Mouse (Mus musculus) hindbrain, postnatal 0 days (tissue): ENCODE data around the gene Klc2. TPM values are rescaled to one million over a fixed set of nuclear protein-coding genes. Genes with fewer than 3 reads are reported as not detected.

Experiments used
- ATAC-seq: fragments of 200-750 bp; cut with Nextera tagmentation; 2 replicates; pipeline ENCODE4 v1.8.0; 2017; ENCODE audit warnings: mild to moderate bottlenecking, moderate TSS enrichment, moderate library complexity
- DNase-seq: peaks from one replicate; pipeline ENCODE4 v3.0.0-alpha.2; 2015; ENCODE audit warnings: low spot score
- H3K27ac ChIP-seq: fragments of 300-500 bp; sonication (generic); 2 replicates; pipeline ENCODE4 v1.5.1; 2014; ENCODE audit warnings: mild to moderate bottlenecking
- H3K27me3 ChIP-seq: fragments of 300-500 bp; sonication (generic); 2 replicates; pipeline ENCODE4 v1.6.1; 2014; ENCODE audit warnings: low read length, mixed read lengths; ENCODE audit not compliant: insufficient read depth
- H3K36me3 ChIP-seq: fragments of 300-500 bp; sonication (generic); 2 replicates; pipeline ENCODE4 v1.6.1; 2014; ENCODE audit warnings: low read length, mixed read lengths; ENCODE audit not compliant: insufficient read depth
- H3K4me1 ChIP-seq: fragments of 300-500 bp; sonication (generic); 2 replicates; pipeline ENCODE4 v1.6.1; 2014; ENCODE audit warnings: antibody characterized with exemption, low read length, mixed read lengths; ENCODE audit not compliant: insufficient read depth
- H3K4me2 ChIP-seq: fragments of 300-500 bp; sonication (generic); 2 replicates; pipeline ENCODE4 v1.6.1; 2014; ENCODE audit warnings: low read depth, mild to moderate bottlenecking, low read length, moderate library complexity, mixed read lengths
- H3K4me3 ChIP-seq: fragments of 300-500 bp; sonication (generic); 2 replicates; pipeline ENCODE4 v1.5.1; 2014; ENCODE audit warnings: low read length
- H3K9ac ChIP-seq: fragments of 300-500 bp; sonication (generic); replicated peaks from 2 replicates; pipeline ENCODE4 v1.6.1; 2014; ENCODE audit warnings: mild to moderate bottlenecking, low read length, moderate library complexity, mixed read lengths
- H3K9me3 ChIP-seq: fragments of 300-500 bp; sonication (generic); 2 replicates; pipeline ENCODE4 v1.6.1; 2016; ENCODE audit warnings: low read length, mixed read lengths
- CTCF ChIP-seq: IDR thresholded peaks from 2 replicates; pipeline ENCODE4 v1.5.1; 2016; ENCODE audit warnings: antibody characterized with exemption, control low read depth, low read depth
- WGBS: fragments of 180-500 bp; shearing (Covaris S2); extraction: QIAGEN DNeasy Blood & Tissue Kit; methylation state at CpG from one replicate; pipeline ENCODE4 v1.1.7; 2014; 5-methylcytosine and 5-hydroxymethylcytosine counted together
- polyA plus RNA-seq: library from polyadenylated mRNA; unstranded; fragments of >200 nt; fragmentation: Nextera tagmentation; extraction: Ambion mirVana; gene quantifications from 2 replicates; pipeline ENCODE4 v1.2.1, GENCODE M21; 2015
- total RNA-seq: library from RNA; depleted of rRNA; stranded (reverse); fragments of >200 nt; gene quantifications from 2 replicates; pipeline ENCODE4 v1.2.3, GENCODE M21; 2014

Klc2 gene
- total and polyA plus RNA-seq, 2 experiments from 2014 or later = 76.6 to 227 TPM

DNA sequence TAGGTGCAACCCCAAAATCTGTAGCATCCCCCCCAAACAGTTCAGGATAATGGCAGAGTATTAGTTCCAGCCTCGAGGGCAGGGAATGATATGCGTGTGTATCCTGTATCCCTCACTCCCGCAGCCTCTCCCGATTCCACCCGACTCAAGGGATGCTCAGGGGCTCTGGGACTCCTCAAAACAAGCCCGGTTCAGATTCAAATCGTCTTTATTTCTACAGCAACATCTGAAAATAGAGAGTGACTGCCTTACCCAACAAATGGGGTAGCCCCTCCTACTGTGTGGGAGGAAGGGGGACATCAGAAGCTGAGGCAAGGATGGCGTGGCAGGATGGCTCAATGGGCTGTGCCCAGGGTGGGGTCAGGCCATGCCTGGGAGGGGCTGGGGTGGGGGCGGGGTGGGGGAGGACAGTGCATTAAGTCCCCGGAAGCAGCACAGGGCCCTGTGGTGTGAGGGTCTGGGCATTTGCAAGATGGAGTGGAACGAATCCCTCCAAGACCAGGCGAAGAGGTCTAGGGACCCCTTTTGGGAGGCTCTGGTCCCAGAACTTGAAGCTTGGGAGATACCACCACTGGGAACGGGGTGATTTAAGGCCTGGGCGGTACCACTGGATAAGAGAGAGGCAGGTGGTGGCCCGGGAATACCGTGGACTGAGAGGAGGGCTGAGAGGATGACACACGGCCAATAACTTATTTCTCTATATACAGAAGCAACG lies 10.6 kb downstream of the Klc2 start:
- Histone ChIP-seq H3K4me1 (0 out of 2 replicates have a peak, but pooled peaks cover 5% of the 10 kb centered on the region), H3K27me3 (no peaks in the 10 kb centered on the region), H3K4me2 (no peak overlapping the region), H3K9me3 (no peaks in the 10 kb centered on the region), H3K27ac (peak overlapping the region; percentile 97; the same call in 1 of the 2 replicates), H3K4me3 (no peak overlapping the region), H3K9ac (no peak overlapping the region), H3K36me3 (peaks cover 60% of the 10 kb centered on the region)
- no peak for TF ChIP-seq CTCF
- DNase-seq (no peak), ATAC-seq (no peak)
- WGBS = 75% methylated on average over 18 of the region's 18 CpGs

DNA sequence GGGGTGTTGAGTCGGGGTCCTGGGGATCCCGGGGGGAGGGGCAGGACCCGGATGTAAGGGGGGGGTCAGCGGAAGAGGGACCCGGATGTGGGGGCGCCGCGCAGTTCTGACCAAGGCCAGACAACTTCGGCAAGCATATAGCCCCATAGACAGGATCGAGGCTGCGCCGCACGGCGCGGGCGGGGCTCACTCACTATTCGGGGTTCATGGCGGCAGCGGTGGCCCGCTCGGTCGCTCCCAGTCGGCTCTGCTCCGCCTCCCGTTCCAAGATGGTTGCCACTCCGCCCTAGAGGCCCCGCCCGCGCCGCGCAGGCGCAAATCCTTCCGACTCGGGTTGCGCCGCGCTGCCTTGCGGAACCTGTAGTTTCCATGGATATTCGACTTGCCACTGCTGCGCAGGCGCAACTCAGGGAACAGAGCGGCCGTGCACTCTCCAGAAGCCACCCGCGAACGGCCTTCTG lies 11.6 kb downstream of the Klc2 start, which contains the start of gene Rab1b:
TSS of gene Rab1b (minus strand) at position 342 of the 461 bp plus-strand sequence.
- DNase-seq = peak; percentile 100
- Histone ChIP-seq H3K27ac (peak within 1 kb of the TSS; percentile 97), H3K4me3 (peak within 1 kb of the TSS; percentile 69), H3K9ac (peak within 1 kb of the TSS; percentile 86), H3K4me2 (peak within 1 kb of the TSS; percentile 94), H3K36me3 (peaks cover 65% of the 10 kb centered on the region), H3K27me3 (no peaks in the 10 kb centered on the region), H3K9me3 (no peaks in the 10 kb centered on the region), H3K4me1 (0 out of 2 replicates have a peak, but pooled peaks cover 5% of the 10 kb centered on the region)
- no peak for TF ChIP-seq CTCF
- peak; percentile 96 for ATAC-seq
- WGBS = under 1% methylated on average over 46 of the region's 46 CpGs

DNA sequence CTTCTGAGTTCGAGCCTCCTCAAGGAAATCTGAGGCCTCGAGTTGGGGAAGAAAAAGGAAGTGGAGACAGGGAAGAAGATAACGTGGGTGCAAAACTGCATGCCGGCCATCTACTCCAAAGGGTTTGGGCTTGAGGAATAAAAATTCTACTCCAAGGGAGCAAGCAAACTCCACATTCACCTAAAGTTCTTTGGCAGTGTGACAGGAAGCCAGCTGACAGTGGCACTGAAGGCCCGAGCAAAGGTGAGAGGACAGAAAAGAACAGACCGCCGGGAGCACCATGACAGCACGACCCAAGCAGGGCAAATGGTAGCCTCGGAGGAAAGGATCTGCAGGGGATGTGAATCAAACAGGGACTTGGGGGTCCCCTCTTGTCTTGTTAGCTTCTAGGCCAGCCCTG lies 12.3 kb downstream of the Klc2 start:
- H3K4me2 ChIP-seq = peak overlapping the region; percentile 94
- no peak for ATAC-seq
- no peaks in the 10 kb centered on the region for H3K9me3 ChIP-seq
- H3K4me3 ChIP-seq = peak overlapping the region; percentile 69
- 18% methylated on average over 9 of the region's 9 CpGs for WGBS
- DNase-seq = no peak
- H3K27me3 ChIP-seq = no peaks in the 10 kb centered on the region
- H3K27ac ChIP-seq = peak overlapping the region; percentile 97
- H3K36me3 ChIP-seq = peaks cover 65% of the 10 kb centered on the region
- H3K4me1 ChIP-seq = 0 out of 2 replicates have a peak, but pooled peaks cover 5% of the 10 kb centered on the region
- peak overlapping the region; percentile 86 for H3K9ac ChIP-seq
- TF ChIP-seq CTCF = no peak

DNA sequence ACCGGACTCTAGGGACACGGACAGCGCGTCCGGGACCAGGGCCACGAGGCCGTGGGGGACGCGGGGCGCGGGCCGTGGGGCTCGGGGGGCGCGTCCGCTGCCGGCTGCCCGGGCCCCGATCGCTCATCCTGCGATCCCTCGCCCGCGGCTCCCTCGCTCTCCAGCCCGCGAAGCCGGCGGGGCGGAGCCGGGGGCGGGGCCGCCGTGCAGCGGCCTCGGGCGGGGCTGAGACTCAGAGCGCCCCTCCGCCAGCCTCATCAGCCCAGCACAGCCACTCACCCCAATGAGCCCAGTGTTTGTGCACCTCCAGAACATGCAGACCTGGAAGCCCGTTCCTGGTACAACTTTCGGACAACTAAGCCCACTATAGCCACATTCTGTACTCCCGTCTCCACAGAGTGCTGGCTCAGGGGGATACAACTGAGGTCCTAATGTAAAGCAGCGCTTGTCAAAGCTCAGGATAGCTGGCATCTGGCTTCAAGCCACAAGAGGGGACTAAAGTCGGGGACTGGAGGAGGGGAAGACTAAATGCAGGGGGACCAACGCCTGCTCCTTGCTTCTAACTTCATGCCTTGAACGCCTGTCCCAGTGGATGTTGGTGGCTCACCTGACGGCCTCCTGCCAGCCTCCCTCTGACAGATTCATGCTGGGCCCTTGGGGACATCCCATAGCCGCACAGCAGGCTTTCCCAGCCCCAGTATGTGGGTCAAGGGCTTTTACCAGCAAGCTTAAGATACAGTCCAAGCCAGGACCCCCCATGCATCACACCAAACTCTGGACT lies 19.8 kb downstream of the Klc2 start, which contains the start of gene Cnih2:
TSS of gene Cnih2 (minus strand) at position 159 of the 781 bp plus-strand sequence.
- ATAC-seq (peak; percentile 60), DNase-seq (peak; percentile 88)
- Histone ChIP-seq H3K4me2 (peak within 1 kb of the TSS; percentile 85), H3K9me3 (no peaks in the 10 kb centered on the region), H3K27ac (peak within 1 kb of the TSS; percentile 94), H3K36me3 (peaks cover 33% of the 10 kb centered on the region; the same call in 1 of the 2 replicates), H3K9ac (peak within 1 kb of the TSS; percentile 94), H3K4me3 (peak within 1 kb of the TSS; percentile 80), H3K27me3 (no peaks in the 10 kb centered on the region), H3K4me1 (peaks cover 37% of the 10 kb centered on the region)
- WGBS = 2% methylated on average over 44 of the region's 48 CpGs
- no peak for TF ChIP-seq CTCF

DNA sequence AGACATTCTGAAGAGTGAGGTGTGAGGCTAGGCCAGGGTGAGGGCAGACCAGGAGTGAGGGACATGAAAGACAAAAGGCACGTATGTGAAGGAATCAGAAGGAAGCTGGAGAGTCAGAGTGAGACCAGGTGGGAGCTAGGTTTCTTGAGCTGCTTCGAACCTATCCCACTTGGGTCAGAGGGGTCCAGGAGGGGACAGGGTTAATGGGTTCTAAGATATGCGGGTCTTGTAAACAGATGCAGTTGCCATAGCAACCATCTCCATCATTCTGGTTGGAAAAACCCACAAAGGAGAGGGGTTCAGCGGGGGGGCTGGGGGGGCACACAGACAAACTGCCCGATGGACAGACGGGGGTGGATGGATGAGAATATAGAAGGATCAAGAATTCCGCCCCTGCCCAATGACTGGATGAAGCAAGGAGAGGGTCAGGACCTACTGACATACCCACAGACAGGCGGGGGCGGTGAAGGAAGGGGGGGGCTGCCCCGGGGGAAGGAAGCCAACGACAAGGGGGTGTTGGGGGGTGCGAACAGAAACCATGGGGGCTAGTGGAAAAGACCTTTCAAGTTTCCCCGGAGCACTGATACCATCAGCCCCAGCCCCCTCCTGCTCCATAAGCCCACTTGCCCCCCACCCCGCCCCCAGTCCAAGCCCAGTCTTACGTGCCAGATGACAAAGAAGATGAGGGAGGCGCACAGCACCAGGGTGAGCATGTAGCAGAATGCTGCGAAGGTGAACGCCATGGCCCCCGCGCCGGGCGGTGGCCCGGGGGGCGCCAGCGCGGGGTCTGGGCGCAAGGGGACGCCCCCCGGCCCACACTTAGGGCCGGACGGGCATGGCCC lies 20.6 kb downstream of the Klc2 start:
- DNase-seq (peak; percentile 63), ATAC-seq (peak; percentile 37)
- H3K27ac ChIP-seq = peak overlapping the region; percentile 94
- peak overlapping the region; percentile 85 for H3K4me2 ChIP-seq
- H3K9me3 ChIP-seq = no peaks in the 10 kb centered on the region
- peak overlapping the region; percentile 80 for H3K4me3 ChIP-seq
- WGBS = 1% methylated on average over 31 of the region's 31 CpGs
- no peaks in the 10 kb centered on the region for H3K27me3 ChIP-seq
- H3K36me3 ChIP-seq = peaks cover 31% of the 10 kb centered on the region; the same call in 1 of the 2 replicates
- peaks cover 37% of the 10 kb centered on the region for H3K4me1 ChIP-seq
- TF ChIP-seq CTCF = no peak
- H3K9ac ChIP-seq = peak overlapping the region; percentile 94
